Mouse (Mus musculus) stomach, embryonic 14.5 days (tissue): ENCODE results near the gene 4833439L19Rik. TPM values are rescaled to one million over a fixed set of nuclear protein-coding genes. Genes with fewer than 3 reads are reported as not detected.
A peak's percentile ranks its signal among the peaks of the same experiment; 100 is the strongest.

Experiments used
- ATAC-seq: fragments of 200-750 bp; cut with Nextera tagmentation; 2 replicates; pipeline ENCODE4 v1.8.0; 2017; ENCODE audit warnings: low read depth, moderate TSS enrichment; ENCODE audit not compliant: insufficient number of reproducible peaks, insufficient read depth, low FRiP score
- H3K27ac ChIP-seq: fragments of 300-500 bp; sonication (generic); 2 replicates; pipeline ENCODE4 v1.5.1; 2014; ENCODE audit warnings: mild to moderate bottlenecking, low read length, moderate library complexity, mixed read lengths
- H3K27me3 ChIP-seq: fragments of 300-500 bp; sonication (generic); 2 replicates; pipeline ENCODE4 v1.6.1; 2014; ENCODE audit warnings: low read length, control low read depth, mixed read lengths; ENCODE audit not compliant: control insufficient read depth, insufficient read depth
- H3K36me3 ChIP-seq: fragments of 300-500 bp; sonication (generic); 2 replicates; pipeline ENCODE4 v1.6.1; 2014; ENCODE audit warnings: mild to moderate bottlenecking, control low read depth, low read length, moderate library complexity, mixed read lengths; ENCODE audit not compliant: control insufficient read depth, insufficient read depth
- H3K4me1 ChIP-seq: fragments of 300-500 bp; sonication (generic); 2 replicates; pipeline ENCODE4 v1.6.1; 2014; ENCODE audit warnings: low read length, control low read depth, mixed read lengths; ENCODE audit not compliant: control insufficient read depth, insufficient read depth
- H3K4me2 ChIP-seq: fragments of 300-500 bp; sonication (generic); replicated peaks from 2 replicates; pipeline ENCODE4 v1.6.1; 2014; ENCODE audit warnings: low read depth, low read length, control low read depth
- H3K4me3 ChIP-seq: fragments of 300-500 bp; sonication (generic); 2 replicates; pipeline ENCODE4 v1.5.1; 2014; ENCODE audit warnings: low read depth, low read length, control low read depth
- H3K9ac ChIP-seq: fragments of 300-500 bp; sonication (generic); replicated peaks from 2 replicates; pipeline ENCODE4 v1.6.1; 2014; ENCODE audit warnings: low read depth, mild to moderate bottlenecking, control low read depth, low read length, moderate library complexity, mixed read lengths
- H3K9me3 ChIP-seq: fragments of 300-500 bp; sonication (generic); 2 replicates; pipeline ENCODE4 v1.6.1; 2016; ENCODE audit warnings: low read depth, low read length, control low read depth; ENCODE audit not compliant: control insufficient read depth
- WGBS: fragments of 180-500 bp; shearing (Covaris S2); extraction: QIAGEN DNeasy Blood & Tissue Kit; methylation state at CpG from one replicate; pipeline ENCODE4 v1.1.7; 2014; 5-methylcytosine and 5-hydroxymethylcytosine counted together
- polyA plus RNA-seq: library from polyadenylated mRNA; unstranded; fragments of >200 nt; fragmentation: Nextera tagmentation; extraction: Ambion mirVana; gene quantifications from 2 replicates; pipeline ENCODE4 v1.2.1, GENCODE M21; 2014

4833439L19Rik gene
- polyA plus RNA-seq, 1 experiment from 2014 or later, result 129 TPM

- ATAC-seq, result no peak
- Histone ChIP-seq H3K27ac (no peak overlapping the region), H3K4me2 (0 out of 2 replicates have a peak overlapping the region, but pooled peaks have one; percentile 66), H3K27me3 (no peaks in the 10 kb centered on the region), H3K4me3 (no peak overlapping the region), H3K9ac (no peak overlapping the region), H3K9me3 (no peaks in the 10 kb centered on the region), H3K4me1 (no peaks in the 10 kb centered on the region), H3K36me3 (peaks cover 13% of the 10 kb centered on the region; the same call in 1 of the 2 replicates)
- 91% methylated on average over 8 of the region's 8 CpGs for WGBS
Observed at GRCm38 (mm10) chr13:54591776-54592356, 26.6 kb upstream of the 4833439L19Rik start.

- peak; percentile 98 for ATAC-seq
- H3K9me3 ChIP-seq, result no peaks in the 10 kb centered on the region
- H3K9ac ChIP-seq, result peak within 1 kb of the TSS; percentile 70
- H3K36me3 ChIP-seq, result peaks cover 18% of the 10 kb centered on the region; the same call in 1 of the 2 replicates
- no peaks in the 10 kb centered on the region for H3K27me3 ChIP-seq
- peak within 1 kb of the TSS; percentile 83 for H3K4me3 ChIP-seq
- H3K27ac ChIP-seq, result peak within 1 kb of the TSS; percentile 71; the same call in 1 of the 2 replicates
- H3K4me2 ChIP-seq, result peak within 1 kb of the TSS; percentile 66
- no peaks in the 10 kb centered on the region for H3K4me1 ChIP-seq
- WGBS, result under 1% methylated on average over 51 of the region's 51 CpGs
Observed at GRCm38 (mm10) chr13:54589996-54590951, 25.0 kb upstream of the 4833439L19Rik start, which contains the start of the genes Nop16 and Higd2a. Gene Nop16 (minus strand): TSS chr13:54590090. Gene Higd2a (plus strand): TSS chr13:54590207.

- ATAC-seq, result peak; percentile 7
- Histone ChIP-seq H3K27ac (no peak overlapping the region), H3K27me3 (no peaks in the 10 kb centered on the region), H3K9ac (peak overlapping the region; percentile 47), H3K9me3 (no peaks in the 10 kb centered on the region), H3K4me1 (no peaks in the 10 kb centered on the region), H3K36me3 (peaks cover 21% of the 10 kb centered on the region), H3K4me2 (peak overlapping the region; percentile 66), H3K4me3 (peak overlapping the region; percentile 83)
- WGBS, result 1% methylated on average over 24 of the region's 24 CpGs
Observed at GRCm38 (mm10) chr13:54589414-54589995, 24.3 kb upstream of the 4833439L19Rik start.

DNA sequence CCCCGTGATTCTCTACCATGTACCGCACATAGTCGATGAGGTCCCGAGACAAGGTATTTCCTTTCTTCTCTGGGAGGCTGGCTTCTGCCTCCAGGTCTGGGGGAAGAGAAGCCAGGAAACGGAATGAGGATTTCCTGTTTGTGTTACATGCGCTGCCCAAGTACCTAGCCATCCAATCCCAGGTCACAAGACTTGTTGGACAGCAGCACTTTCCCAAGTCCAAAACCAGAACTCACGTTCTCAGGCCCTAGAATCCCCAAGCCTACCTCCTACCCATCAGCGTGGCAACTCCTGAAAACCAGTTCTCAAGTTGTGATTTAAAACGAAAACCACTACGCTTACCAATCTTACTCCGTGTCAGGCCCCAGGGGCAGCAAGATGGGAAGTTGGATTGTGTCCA lies 20.6 kb upstream of the 4833439L19Rik start:
- no peak overlapping the region for H3K27ac ChIP-seq
- ATAC-seq, result no peak
- H3K27me3 ChIP-seq, result no peaks in the 10 kb centered on the region
- H3K36me3 ChIP-seq, result peaks cover 44% of the 10 kb centered on the region
- no peak overlapping the region for H3K4me3 ChIP-seq
- no peak overlapping the region for H3K9ac ChIP-seq
- 86% methylated on average over 11 of the region's 11 CpGs for WGBS
- no peaks in the 10 kb centered on the region for H3K9me3 ChIP-seq
- H3K4me2 ChIP-seq, result no peak overlapping the region
- no peaks in the 10 kb centered on the region for H3K4me1 ChIP-seq

- 85% methylated on average over 5 of the region's 5 CpGs for WGBS
- H3K9me3 ChIP-seq, result no peaks in the 10 kb centered on the region
- peaks cover 65% of the 10 kb centered on the region for H3K36me3 ChIP-seq
- no peak overlapping the region for H3K4me2 ChIP-seq
- no peak overlapping the region for H3K27ac ChIP-seq
- H3K9ac ChIP-seq, result no peak overlapping the region
- no peak overlapping the region for H3K4me3 ChIP-seq
- ATAC-seq, result no peak
- no peaks in the 10 kb centered on the region for H3K27me3 ChIP-seq
- no peaks in the 10 kb centered on the region for H3K4me1 ChIP-seq
Observed at GRCm38 (mm10) chr13:54582860-54583259, 17.6 kb upstream of the 4833439L19Rik start.

DNA sequence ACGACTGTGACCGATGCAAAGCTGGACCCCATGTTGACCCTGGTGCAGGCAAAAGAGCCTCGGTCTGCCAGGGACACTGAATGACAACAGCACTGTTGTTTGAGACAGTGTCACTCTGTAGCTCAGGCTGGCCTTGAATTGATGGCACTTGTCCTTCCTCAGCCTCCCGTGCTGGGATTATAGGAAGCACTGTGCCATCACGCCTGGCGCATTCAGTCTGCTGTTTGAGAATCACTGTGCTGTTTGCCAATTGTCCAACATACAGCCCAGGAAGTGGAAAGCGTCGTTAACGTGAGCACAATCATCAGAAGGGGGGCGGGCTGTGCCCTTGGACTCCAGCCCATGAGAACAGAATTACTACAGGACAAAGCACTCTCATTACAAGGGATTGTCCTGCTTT lies 16.9 kb upstream of the 4833439L19Rik start:
- Histone ChIP-seq H3K9ac (no peak overlapping the region), H3K27me3 (no peaks in the 10 kb centered on the region), H3K27ac (no peak overlapping the region), H3K4me2 (no peak overlapping the region), H3K9me3 (no peaks in the 10 kb centered on the region), H3K4me3 (no peak overlapping the region), H3K4me1 (no peaks in the 10 kb centered on the region), H3K36me3 (peaks cover 62% of the 10 kb centered on the region)
- no peak for ATAC-seq
- 74% methylated on average over 10 of the region's 10 CpGs for WGBS

- Histone ChIP-seq H3K36me3 (peaks cover 62% of the 10 kb centered on the region), H3K27me3 (no peaks in the 10 kb centered on the region), H3K9ac (no peak overlapping the region), H3K4me1 (peaks cover 5% of the 10 kb centered on the region), H3K9me3 (no peaks in the 10 kb centered on the region), H3K4me2 (no peak overlapping the region), H3K4me3 (no peak overlapping the region), H3K27ac (no peak overlapping the region; the same call in 1 of the 2 replicates)
- no peak for ATAC-seq
- WGBS, result 60% methylated on average over 2 of the region's 2 CpGs
Observed at GRCm38 (mm10) chr13:54581385-54581784, 16.1 kb upstream of the 4833439L19Rik start.
